Mouse (Mus musculus): ENCODE results near the gene Zfp213. TPM values are rescaled to one million over a fixed set of nuclear protein-coding genes. Genes with fewer than 3 reads are reported as not detected.

The Zfp213 gene
- total and polyA plus RNA-seq, 3 experiments, result 3.0 to 3.8 TPM; not detected in 1

DNA sequence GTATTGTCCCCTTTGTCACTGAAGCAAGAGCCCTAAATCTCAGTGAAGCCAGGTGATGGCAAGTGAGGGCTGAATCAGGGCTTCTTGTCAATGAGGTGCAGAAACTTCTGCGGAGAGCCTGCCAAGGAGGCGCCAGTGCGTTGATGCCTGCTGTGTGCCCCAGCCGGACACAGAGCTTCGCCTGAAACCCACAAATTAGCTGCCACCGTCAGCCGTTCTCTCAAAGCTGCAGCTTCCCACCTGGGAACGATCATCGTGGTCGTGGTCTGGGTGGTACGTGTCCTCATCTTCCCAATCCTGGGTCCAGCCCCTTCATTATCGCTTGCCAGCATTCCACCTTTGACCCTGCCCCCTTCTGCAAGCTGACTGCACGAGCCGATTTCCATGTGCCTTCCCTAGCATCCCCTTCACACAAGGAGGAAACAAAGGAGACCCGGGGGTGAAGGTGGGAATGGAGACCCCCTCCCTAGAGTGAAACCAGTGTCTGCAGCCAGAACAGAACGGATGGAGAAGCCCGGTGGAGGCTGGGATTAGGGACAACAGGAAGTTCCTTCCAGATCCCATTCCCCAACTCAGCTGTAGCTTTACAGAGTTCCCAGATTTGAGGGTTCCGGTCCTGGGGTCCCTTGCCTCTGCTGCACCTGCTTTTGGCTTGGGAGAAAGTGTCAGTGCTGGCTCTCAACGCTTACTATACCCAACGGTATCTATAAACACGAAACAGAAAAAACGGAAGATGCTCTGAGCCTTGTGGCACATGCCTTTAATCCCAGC lies 21.9 kb upstream of the Zfp213 start:
- TF ChIP-seq POLR2A (IDR thresholded peaks at IDR 0.05; ENCODE audit: control insufficient read depth in 1 of 2, insufficient read depth in 1 of 2, low read depth in 1 of 2, low read length in 2 of 2, poor library complexity in 1 of 2), result 0 out of 4 replicates have a peak, but pooled peaks of 1 of the 2 experiments have one; percentile 25
- TF ChIP-seq TAL1 (IDR thresholded peaks at IDR 0.05; ENCODE audit: low read length), result no peak
- Histone ChIP-seq H3K36me3 (ENCODE audit: control insufficient read depth in 1 of 2, insufficient read depth in 2 of 2, low read length in 2 of 2) (no peaks in the 10 kb centered on the region), H3K27me3 (ENCODE audit: control insufficient read depth in 1 of 2, insufficient read depth in 2 of 2, low read length in 2 of 2) (no peaks in the 10 kb centered on the region), H3K27ac (ENCODE audit: control insufficient read depth, low read depth, low read length) (no peak overlapping the region), H3K9ac (ENCODE audit: control insufficient read depth, low read depth, low read length, poor library complexity, severe bottlenecking) (no peak overlapping the region), H3K79me2 (ENCODE audit: control insufficient read depth, insufficient read depth, low read length, poor library complexity) (no peaks in the 10 kb centered on the region), H3K4me3 (ENCODE audit: control insufficient read depth in 1 of 2, insufficient read depth in 1 of 2, low read depth in 2 of 2, low read length in 2 of 2) (no peak overlapping the region), H3K4me1 (ENCODE audit: control insufficient read depth in 1 of 2, insufficient read depth in 2 of 2, low read length in 2 of 2) (no peaks in the 10 kb centered on the region), H3K9me3 (replicated peaks; ENCODE audit: insufficient read depth, low read length) (no peaks in the 10 kb centered on the region)
- DNase-seq (ENCODE audit: low read depth, low spot score), result no peak

DNA sequence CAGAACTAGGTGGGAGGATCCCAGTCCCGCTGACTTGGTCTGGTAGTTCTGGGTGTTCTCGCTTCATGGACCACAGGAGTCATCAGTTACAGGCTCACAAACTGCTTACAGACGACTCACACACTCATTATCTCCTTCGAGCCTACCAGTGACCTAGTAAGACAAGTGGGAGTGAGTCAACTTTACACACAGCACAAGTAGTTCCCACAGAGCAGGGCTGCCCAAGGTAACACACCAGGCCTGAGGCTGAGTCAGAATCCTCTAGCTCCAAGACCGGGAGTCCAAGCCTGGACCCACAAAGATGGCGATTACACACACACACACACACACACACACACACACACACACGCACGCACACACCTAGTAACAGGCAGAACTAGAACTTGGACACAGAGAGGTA lies 20.7 kb upstream of the Zfp213 start:
- H3K9ac ChIP-seq (ENCODE audit: control insufficient read depth, low read depth, low read length, poor library complexity, severe bottlenecking), result no peak overlapping the region
- no peak for DNase-seq (ENCODE audit: low read depth, low spot score)
- no peak overlapping the region for H3K27ac ChIP-seq (ENCODE audit: control insufficient read depth, low read depth, low read length)
- no peaks in the 10 kb centered on the region for H3K79me2 ChIP-seq (ENCODE audit: control insufficient read depth, insufficient read depth, low read length, poor library complexity)
- H3K4me3 ChIP-seq (ENCODE audit: control insufficient read depth in 1 of 2, insufficient read depth in 1 of 2, low read depth in 2 of 2, low read length in 2 of 2), result no peak overlapping the region
- no peaks in the 10 kb centered on the region for H3K4me1 ChIP-seq (ENCODE audit: control insufficient read depth in 1 of 2, insufficient read depth in 2 of 2, low read length in 2 of 2)
- H3K27me3 ChIP-seq (ENCODE audit: control insufficient read depth in 1 of 2, insufficient read depth in 2 of 2, low read length in 2 of 2), result no peaks in the 10 kb centered on the region; a peak in 1 of 4 replicates
- no peaks in the 10 kb centered on the region for H3K9me3 ChIP-seq (replicated peaks; ENCODE audit: insufficient read depth, low read length)
- H3K36me3 ChIP-seq (ENCODE audit: control insufficient read depth in 1 of 2, insufficient read depth in 2 of 2, low read length in 2 of 2), result no peaks in the 10 kb centered on the region
- TF ChIP-seq ZC3H11A (IDR thresholded peaks at IDR 0.05; ENCODE audit: low read depth, low read length) (no peak), RAD21 (IDR thresholded peaks at IDR 0.05; ENCODE audit: low read depth, low read length) (no peak), MAX (IDR thresholded peaks at IDR 0.05; ENCODE audit: low read length) (no peak), GABPA (IDR thresholded peaks at IDR 0.05; ENCODE audit: low read depth, low read length) (no peak)

DNA sequence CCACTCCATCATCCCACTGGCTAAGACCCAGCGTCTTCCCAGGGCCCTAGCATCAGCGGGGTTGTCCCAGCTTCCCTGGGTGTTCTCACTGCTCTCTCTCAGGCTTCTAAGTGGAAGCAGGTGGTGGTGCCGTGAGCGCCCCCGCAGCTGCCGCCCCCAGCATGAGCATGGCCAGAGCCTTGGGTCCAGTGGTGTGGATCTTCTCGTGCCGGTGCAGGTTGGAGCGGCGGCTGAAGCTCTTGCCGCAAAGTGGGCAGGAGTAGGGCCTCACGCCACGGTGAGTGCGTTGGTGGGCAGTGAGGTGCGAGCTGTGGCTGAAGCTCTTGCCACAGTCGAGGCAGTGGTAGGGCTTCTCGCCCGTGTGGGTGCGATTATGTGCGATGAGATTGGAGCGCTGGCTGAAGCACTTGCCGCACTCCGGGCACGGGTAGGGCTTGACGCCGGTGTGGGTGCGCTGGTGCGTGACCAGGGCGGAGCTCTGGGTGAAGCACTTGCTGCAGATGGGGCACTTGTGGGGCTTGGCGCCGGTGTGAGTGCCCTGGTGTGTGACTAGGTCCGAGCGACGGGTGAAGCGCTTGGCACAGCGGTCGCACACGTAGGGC lies 12.0 kb upstream of the Zfp213 start:
- H3K9me3 ChIP-seq (replicated peaks; ENCODE audit: insufficient read depth, low read length), result no peaks in the 10 kb centered on the region
- TF ChIP-seq MYC (IDR thresholded peaks at IDR 0.05; ENCODE audit: low read depth, low read length) (no peak), TAL1 (IDR thresholded peaks at IDR 0.05; ENCODE audit: low read length) (no peak), GABPA (IDR thresholded peaks at IDR 0.05; ENCODE audit: low read depth, low read length) (no peak), ETS1 (IDR thresholded peaks at IDR 0.05; ENCODE audit: low read depth, low read length) (no peak), CHD2 (IDR thresholded peaks at IDR 0.05; ENCODE audit: low read length) (no peak), NELFE (IDR thresholded peaks at IDR 0.05; ENCODE audit: low read depth, low read length) (no peak), MXI1 (IDR thresholded peaks at IDR 0.05; ENCODE audit: low read depth, low read length) (no peak), CTCF (IDR thresholded peaks at IDR 0.05 in 2 of 3, conservative IDR thresholded peaks at IDR 0.05 in 1 of 3; ENCODE audit: control insufficient read depth in 1 of 3, insufficient read depth in 1 of 3, low read depth in 2 of 3, low read length in 3 of 3, poor library complexity in 1 of 3, severe bottlenecking in 1 of 3) (no peak), RCOR1 (IDR thresholded peaks at IDR 0.05; ENCODE audit: low read depth, low read length) (no peak), E2F4 (IDR thresholded peaks at IDR 0.05; ENCODE audit: borderline replicate concordance, low read depth, low read length) (no peak), MYB (IDR thresholded peaks at IDR 0.05; ENCODE audit: low read depth, low read length) (no peak), EP300 (IDR thresholded peaks at IDR 0.05; ENCODE audit: low read depth in 1 of 2, low read length in 2 of 2) (no peak), HCFC1 (IDR thresholded peaks at IDR 0.05; ENCODE audit: low read depth, low read length) (no peak)
- H3K79me2 ChIP-seq (ENCODE audit: control insufficient read depth, insufficient read depth, low read length, poor library complexity), result no peaks in the 10 kb centered on the region
- H3K4me1 ChIP-seq (ENCODE audit: control insufficient read depth in 1 of 2, insufficient read depth in 2 of 2, low read length in 2 of 2), result no peaks in the 10 kb centered on the region
- H3K27me3 ChIP-seq (ENCODE audit: control insufficient read depth in 1 of 2, insufficient read depth in 2 of 2, low read length in 2 of 2), result peaks cover 0 to 1% of the 10 kb centered on the region in 2 experiments; a peak in 1 of 4 replicates
- H3K4me3 ChIP-seq (ENCODE audit: control insufficient read depth in 1 of 2, insufficient read depth in 1 of 2, low read depth in 2 of 2, low read length in 2 of 2), result no peak overlapping the region
- H3K36me3 ChIP-seq (ENCODE audit: control insufficient read depth in 1 of 2, insufficient read depth in 2 of 2, low read length in 2 of 2), result no peaks in the 10 kb centered on the region
- H3K9ac ChIP-seq (ENCODE audit: control insufficient read depth, low read depth, low read length, poor library complexity, severe bottlenecking), result no peak overlapping the region
- no peak for DNase-seq (ENCODE audit: low read depth, low spot score)
- no peak overlapping the region for H3K27ac ChIP-seq (ENCODE audit: control insufficient read depth, low read depth, low read length)

Measured in MEL (cell line).